Mouse (Mus musculus): ENCODE data around the gene Utrn.

Utrn gene

GRCm38 (mm10) chr10:12874577-12875277 lies 5.6 kb upstream of the Utrn start:
- no peak for DNase-seq (ENCODE audit: low read depth, low spot score)

- DNase-seq (ENCODE audit: low read depth, low spot score) = no peak
Observed at GRCm38 (mm10) chr10:12869846-12870245, 681 bp upstream of the Utrn start.

GRCm38 (mm10) chr10:12868189-12869028 lies 756 bp downstream of the Utrn start:
- peak; percentile 75 for DNase-seq (ENCODE audit: low read depth, low spot score)

GRCm38 (mm10) chr10:12867733-12868188 lies 1.4 kb downstream of the Utrn start:
- DNase-seq (ENCODE audit: low read depth, low spot score) = no peak

GRCm38 (mm10) chr10:12866971-12867732 lies 2.0 kb downstream of the Utrn start:
- DNase-seq (ENCODE audit: low read depth, low spot score) = peak; percentile 38

GRCm38 (mm10) chr10:12865201-12865600 lies 4.0 kb downstream of the Utrn start:
- no peak for DNase-seq (ENCODE audit: low read depth, low spot score)

GRCm38 (mm10) chr10:12863581-12863980 lies 5.6 kb downstream of the Utrn start:
- no peak for DNase-seq (ENCODE audit: low read depth, low spot score)

GRCm38 (mm10) chr10:12862047-12862446 lies 7.1 kb downstream of the Utrn start:
- DNase-seq (ENCODE audit: low read depth, low spot score) = no peak

GRCm38 (mm10) chr10:12861381-12861780 lies 7.8 kb downstream of the Utrn start:
- DNase-seq (ENCODE audit: low read depth, low spot score) = no peak

GRCm38 (mm10) chr10:12860765-12861164 lies 8.4 kb downstream of the Utrn start:
- no peak for DNase-seq (ENCODE audit: low read depth, low spot score)

GRCm38 (mm10) chr10:12860331-12860730 lies 8.8 kb downstream of the Utrn start:
- no peak for DNase-seq (ENCODE audit: low read depth, low spot score)

- DNase-seq (ENCODE audit: low read depth, low spot score) = no peak
Observed at GRCm38 (mm10) chr10:12858017-12858416, 11.1 kb downstream of the Utrn start.

GRCm38 (mm10) chr10:12854298-12854697 lies 14.9 kb downstream of the Utrn start:
- no peak for DNase-seq (ENCODE audit: low read depth, low spot score)

GRCm38 (mm10) chr10:12853776-12854175 lies 15.4 kb downstream of the Utrn start:
- no peak for DNase-seq (ENCODE audit: low read depth, low spot score)

GRCm38 (mm10) chr10:12853196-12853620 lies 16.0 kb downstream of the Utrn start:
- DNase-seq (ENCODE audit: low read depth, low spot score) = no peak

- no peak for DNase-seq (ENCODE audit: low read depth, low spot score)
Observed at GRCm38 (mm10) chr10:12852416-12853195, 16.6 kb downstream of the Utrn start.

- no peak for DNase-seq (ENCODE audit: low read depth, low spot score)
Observed at GRCm38 (mm10) chr10:12850781-12851471, 18.2 kb downstream of the Utrn start.

GRCm38 (mm10) chr10:12848322-12849108 lies 20.6 kb downstream of the Utrn start:
- DNase-seq (ENCODE audit: low read depth, low spot score) = peak; percentile 17

- DNase-seq (ENCODE audit: low read depth, low spot score) = no peak
Observed at GRCm38 (mm10) chr10:12842543-12842942, 26.6 kb downstream of the Utrn start.

GRCm38 (mm10) chr10:12841497-12841896 lies 27.7 kb downstream of the Utrn start:
- DNase-seq (ENCODE audit: low read depth, low spot score) = no peak
